Mouse (Mus musculus) liver (tissue): ENCODE data around the gene Dach1.

Experiments
- DNase-seq: peaks from one replicate; pipeline ENCODE4 v3.0.0-alpha.2; 2020; ENCODE audit warnings: mixed read lengths

Gene Dach1

DNA sequence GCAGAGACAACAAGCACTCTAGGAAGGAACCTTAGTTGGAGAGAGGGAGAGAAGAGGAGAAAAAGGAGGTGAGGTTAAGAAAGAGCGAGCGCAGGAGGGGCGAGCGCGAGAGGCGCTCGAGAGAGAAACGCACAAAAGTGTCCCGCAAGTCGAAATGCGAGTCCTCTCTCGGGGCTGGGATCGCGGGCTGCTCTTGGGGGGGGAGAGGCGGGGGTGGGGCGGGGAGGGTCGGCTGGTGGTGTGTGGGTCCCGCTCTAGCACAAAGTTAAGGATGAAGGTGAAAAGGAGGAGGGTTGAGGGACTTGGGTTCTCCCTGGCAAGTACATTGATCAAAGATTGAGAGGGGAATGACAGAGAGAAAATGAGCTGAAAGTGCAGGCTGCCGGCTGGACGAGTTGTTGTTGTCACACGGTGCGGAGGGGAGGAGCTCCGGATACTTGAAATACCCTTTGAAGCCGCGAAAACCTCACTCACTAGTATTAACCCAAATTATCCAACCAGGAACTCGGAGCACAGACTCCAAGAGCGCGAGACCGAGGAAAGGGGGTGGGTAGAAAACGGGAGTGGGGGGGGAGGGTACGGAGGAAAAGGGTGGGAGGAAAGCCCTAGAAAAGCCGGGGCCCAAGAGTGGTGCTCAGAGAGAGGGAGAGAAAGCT, at the start of gene Dach1:
Dach1 (minus strand) TSS at position 345 of the 656 bp plus-strand sequence.
- peak; percentile 7 for DNase-seq

DNA sequence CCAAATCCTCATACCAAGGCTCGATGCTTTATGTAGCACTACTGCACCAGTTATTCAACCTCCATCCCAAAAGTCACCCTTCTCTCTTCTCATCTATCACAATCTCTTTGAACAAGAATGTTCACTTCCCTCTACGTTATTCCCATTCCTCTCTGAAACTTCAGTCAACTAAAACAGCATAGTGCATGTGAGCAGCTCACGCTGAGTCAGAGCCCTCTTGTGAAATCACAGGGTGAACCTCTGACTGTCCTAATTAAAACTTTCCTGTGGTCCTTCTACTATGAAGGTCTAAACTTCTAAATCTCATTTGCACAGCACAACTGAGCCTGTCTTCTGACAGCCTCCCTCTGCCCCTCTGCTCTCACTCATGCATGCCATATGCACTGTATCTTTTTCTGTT, 30.5 kb upstream of the Dach1 start:
- no peak for DNase-seq

DNA sequence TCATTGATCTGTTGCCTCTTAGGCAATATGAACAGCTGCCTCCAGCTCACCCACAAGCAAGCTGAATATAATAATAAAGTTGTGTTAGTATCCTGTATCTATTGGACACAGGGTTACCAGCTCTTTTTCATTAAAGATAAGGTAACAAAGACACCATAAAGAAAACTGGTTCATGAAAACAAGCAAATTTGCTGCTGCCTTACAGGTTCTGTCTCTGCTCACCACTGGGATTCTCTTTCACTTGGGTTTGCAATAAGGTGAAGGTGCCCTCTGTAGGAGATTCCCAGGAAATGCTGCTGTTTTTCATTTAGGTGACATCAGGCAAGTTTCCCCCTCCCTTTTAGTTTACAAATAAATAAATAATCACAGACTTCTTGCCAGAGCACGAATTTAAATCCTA, 12.0 kb upstream of the Dach1 start:
- DNase-seq, result no peak

DNA sequence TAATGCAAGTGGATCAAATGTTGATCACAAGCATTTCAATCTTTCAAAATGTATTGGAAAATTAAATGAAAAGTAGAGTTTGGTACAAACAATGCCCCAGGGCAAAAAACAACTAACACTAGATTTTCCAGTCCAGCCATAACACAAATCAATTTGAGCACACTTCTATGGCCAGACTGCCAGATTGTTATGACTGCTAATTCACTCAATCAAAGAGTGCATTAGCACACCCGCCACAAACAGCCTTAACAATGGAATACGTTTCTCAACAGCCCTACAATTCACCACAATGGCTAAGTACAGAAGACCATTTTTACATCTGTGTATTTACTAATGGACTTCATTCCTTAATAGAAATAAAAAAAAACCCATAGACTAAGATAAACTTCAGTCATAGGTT, 4.3 kb upstream of the Dach1 start:
- DNase-seq, result no peak

DNA sequence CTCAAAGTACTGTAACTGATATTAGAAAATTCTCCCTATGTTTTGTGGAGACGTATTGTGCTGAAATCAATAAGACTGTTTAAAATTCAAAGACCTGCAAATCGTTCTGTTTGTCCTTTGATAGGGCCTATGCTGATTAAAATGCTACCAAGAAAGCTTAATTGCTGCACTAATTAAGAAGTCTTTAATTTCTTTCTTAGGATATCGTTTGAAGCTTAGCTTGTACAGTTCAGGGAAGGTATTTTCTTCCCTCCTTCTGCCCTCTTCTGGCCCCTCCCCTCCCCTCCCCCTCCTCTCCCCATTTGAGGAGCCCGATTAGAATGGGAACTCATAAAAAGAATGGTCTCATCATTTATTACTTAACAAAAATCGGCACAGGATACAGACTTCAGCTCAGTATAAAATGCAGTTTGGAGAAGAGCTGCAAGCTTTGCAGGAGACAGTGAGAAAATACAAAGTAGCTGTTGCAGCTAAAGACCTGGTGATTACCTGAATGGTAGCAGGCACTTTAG, 2.9 kb upstream of the Dach1 start:
- no peak for DNase-seq

DNA sequence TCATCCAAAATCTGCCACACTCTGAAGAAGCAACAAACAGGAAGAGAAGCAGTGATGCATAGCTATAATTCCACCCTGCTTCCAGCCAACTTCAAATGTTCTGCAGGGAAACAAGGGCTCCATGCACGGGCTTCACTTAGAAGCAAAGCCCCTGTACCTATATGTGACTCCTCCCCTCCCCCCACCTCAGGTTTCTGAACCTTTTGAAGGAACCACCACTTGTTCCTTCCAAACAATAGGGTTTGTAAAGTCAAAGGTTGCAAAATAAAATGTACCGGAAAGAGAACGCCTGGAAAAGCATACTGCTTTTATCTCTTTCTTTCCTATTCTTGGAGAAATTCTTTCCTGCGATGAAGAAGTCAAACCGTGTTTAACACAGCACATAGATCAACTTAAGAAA, 2.3 kb upstream of the Dach1 start:
- no peak for DNase-seq

DNA sequence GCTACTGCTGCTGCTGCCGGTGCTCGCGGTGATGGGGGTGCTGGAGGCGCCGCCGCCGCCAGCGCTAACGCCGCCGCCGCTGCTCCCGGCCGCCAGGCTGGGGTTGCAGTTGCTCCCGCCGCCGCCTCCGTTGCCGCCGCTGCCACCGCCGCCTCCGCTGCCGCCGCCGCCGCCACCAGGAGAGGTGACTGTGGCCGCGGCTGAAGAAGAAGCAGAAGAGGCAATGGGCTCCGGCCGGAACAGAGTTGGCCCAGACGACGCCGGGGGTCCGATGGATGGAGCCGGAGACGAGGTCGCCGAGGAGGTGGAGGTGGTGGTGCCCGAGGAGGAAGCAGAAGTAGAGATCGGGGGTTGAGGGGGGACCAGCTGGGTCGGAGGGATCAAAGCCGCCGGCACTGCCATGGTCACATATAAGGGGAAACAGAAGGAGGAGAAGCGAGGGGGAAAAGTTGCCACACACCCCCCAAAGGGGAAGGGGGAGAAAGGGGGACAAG, 610 bp downstream of the Dach1 start:
- DNase-seq, result peak; percentile 10

DNA sequence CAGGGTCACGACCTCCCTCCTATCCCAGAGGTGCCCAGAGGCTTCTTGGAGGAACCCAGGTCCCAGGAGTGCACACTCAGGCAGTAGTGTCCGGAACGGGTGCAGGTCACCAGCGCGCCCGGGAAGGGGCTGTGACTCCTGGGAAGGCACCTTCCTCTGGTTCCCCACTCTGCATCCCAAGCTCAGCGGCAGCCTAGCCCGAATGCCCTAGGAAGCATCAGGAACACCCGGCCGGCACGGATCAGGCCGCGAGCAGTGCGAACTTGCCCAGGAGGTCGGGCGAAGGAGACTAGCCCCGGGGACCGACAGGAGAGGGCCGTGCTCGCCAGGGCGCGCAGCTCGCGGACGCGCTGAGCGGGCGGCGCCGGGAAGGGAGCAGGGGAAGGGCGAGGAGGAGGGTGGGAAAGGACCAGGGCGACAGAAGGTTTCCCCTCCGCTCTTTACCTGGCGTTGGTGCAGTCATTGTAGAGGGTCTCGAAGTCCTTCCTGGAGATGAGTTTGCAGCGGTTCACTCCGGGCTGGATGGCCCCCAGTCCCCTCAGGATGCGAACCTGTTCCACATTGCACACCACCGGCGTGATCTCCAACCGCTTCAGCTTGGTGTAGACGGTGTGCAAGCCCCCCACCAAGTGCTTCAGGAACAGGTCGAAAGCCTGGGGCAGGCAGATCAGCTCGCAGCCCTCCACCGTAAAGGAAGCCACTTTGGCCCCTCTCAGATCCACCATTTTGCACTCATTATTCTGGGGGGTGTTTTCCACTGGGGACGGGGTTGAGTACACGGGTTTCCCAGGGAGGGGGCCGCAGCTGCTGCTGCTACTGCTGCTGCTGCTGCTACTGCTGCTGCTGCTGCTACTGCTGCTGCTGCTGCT, 1.3 kb downstream of the Dach1 start:
- peak; percentile 6 for DNase-seq

DNA sequence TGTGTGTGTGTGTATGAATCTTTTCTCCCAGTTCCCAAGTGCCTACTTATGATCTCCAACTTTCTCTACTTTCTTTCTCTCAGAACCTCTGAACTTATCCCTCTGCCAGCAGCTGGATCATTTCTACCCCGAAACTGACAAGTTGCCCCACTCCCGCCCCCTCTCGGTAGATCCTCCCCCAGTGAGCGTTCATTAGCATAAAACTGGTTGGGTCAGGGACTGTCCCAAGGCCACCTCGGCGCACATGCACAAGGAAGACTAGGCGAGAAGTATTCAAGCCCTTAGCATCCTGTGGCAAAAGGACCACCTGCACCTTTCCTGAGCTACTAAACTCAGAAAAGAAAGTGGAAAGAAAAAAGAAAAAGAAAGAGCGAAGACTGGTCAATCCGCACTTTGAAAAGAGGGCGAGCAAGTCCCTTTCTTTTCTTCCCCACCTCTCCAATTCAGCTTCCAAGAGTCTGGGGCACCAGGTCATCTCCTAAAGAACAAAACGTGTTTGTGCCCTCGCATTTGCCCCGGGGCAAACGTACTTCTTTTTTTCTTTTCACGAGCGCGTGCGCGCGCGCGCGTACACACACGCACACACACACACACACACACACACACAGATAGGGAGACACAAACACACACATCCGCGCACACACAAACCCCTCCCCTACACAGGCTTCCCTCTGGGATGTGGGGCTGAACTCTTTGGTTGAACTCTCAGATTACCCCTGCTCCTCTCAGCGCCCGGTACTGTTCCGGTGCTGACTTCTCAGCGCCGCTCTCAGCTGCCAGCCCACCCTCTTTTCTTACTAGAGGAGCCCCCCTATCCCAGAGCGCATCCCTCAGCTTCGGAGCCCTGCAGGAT, 2.2 kb downstream of the Dach1 start:
- peak; percentile 28 for DNase-seq

DNA sequence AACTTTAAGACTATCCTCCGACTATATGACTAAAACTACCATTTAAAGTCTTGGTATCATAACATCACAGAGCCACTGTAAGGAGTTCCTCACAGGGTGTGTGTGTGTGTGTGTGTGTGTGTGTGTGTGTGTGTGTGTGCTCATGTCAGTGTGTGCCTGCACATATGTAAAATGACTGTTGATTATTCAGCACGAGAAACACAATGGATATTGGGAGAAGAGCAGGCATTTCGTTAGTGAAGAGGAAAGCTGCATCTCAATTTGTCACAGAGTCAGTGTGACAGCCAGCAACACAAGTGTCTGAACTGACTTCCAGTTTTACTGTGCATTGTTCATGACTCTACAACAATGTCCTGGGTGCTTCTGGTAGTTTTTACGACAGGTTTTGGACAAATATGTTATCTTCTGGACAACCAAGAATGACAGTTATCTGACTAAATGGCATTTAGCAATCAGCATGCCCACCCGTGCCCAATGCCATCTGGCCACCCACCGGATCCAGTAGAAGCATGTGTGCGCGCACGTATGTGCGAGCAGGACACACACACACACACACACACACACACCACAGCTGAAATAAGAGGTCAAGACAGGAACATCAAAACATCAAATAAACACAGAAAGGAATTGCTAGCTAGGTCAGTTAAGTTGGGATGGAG, 3.1 kb downstream of the Dach1 start:
- no peak for DNase-seq

DNA sequence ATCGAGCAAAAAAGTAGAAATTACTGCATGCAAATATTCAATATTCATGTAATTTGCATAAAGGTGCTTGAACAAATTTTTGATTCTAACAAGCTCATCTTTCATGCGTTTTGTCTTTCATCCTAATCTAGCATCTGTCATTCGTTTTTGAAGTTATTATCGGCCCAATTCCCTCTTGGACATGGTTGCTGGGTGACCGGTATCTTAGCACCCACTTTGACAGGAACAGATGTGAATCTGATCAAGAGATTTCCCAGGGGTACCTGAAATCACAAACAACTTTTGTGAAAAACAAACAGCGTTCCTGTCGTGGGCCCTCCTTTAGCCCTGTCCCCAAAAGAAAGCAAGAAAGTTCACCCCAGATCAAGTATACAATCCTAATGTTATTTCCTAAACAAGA, 12.8 kb downstream of the Dach1 start:
- no peak for DNase-seq

DNA sequence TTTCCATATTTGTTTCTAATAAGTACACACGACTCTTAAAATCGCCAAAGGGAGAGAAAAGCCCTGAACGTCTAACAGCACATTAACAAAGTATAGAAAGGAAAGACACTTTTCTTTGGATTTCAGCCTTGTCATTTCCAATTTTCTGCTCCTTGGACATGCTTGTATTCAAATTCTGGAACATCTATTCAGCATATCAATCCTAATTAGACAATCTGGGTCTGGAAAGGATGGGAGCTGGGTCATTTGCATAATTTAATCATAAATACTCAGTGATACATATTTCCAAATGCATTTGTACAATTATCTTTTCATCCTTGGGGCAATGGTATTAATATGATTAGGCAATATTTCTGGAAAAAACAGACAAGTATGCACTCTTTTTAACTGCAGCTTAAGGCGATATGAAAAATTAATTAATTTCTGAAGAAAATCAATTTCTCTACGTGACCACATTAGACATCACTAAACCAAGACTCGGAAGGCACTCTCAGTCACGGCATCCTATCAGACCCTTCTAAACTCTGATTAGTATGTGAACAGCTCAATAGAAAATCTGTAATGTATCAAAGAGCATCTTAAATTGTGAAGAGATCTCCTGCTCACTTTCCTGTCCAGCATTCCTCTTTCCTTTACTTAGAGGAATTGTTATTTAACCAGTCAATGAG, 13.7 kb downstream of the Dach1 start:
- DNase-seq, result no peak

DNA sequence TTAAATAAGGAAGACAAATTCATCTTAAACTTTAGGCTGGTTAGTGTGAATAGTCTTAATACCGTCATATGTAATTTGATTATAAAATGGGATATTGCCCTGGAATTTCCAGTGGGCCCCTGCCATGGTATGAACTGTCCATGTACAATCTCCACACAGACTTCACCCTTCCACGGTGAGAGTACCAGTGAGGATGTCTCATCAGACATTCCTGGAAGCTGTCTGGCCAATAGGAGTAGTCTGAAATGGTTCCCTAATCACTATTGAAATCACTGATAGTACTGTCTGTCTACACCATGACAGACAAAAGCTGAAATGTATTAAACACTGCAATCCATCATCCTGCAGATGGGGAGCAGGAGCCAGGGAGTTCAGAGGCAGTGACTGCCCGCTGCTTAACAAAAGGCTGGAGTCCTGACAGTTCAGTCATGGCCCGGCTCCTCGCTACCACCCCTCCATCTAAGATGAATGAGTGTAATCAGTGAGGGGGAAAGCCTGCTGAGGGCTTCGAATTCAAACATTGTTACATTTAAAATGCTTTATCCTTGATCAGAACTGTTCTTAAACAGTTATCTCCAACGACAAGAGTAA, 14.6 kb downstream of the Dach1 start:
- no peak for DNase-seq

DNA sequence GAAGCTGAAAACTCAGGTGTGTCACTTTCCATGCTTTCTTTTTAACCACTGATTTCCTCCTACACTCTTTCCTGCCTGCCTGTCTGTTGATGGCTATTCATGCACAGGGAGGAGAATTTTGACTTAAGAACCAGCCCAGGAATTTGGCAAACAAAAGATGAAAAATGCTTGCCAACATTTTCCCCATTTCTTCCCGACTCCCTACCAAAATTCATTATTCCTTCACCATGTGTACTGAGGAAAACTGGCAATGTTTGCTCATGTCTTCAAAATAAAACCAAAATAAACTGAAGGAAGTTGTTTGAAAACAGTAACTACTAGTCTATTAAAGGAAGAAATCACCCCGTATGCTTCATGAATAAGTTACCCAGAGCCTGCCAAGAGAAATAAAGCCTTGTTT, 27.8 kb downstream of the Dach1 start:
- DNase-seq, result no peak

DNA sequence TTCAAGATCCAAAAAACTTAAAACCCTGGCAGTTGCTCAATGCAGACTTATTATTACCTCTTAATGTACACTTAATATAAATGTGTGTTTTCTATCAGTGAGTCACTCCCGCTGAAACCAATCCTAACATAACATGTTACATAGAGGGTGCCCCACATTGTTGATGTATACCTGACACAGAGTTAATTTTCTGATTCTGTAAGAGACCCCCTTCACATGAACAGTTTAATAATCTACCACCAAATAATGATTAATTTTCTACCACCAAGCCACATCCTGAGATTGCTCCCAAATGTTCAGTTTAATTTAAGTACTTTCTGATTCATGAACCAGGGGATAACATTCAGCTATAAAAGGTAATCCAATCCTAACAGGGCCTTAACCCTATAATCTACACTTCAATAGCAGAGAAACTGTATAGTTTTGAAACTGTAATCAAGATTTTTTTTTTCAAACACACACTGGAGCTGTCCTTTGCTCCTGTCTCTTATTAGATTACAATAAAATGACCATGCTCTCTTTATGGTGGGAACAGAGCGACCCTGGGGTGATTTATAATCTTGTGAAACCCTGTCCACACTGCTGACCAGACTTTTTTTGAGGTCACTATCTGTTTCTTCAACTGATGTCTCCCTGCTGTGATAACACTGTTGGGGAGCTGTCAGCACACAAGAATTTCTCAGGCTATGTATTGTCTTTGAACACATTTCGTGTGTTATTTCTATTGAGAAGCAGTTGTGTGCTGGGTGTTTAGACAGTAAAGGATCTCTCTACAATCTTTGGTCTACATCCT, 30.5 kb downstream of the Dach1 start:
- no peak for DNase-seq

DNA sequence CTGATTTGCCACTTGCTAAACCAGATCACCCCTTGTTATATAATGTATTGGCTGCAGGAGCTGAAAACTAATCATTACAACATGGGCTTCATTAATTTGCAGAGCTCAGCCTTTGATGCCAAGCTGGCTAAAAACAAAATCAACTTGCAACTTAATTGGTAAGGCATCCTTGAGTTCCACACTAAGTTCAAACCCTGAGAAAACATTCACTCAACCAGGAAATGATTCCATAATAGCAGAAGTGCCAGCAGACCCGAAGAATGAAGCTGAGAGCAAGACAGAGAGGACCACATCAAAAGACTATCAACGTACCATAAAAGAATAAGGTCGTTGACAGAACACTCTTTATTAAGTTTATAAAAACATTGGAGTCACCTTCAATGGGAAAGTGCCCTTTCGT, 35.0 kb downstream of the Dach1 start:
- DNase-seq, result no peak

DNA sequence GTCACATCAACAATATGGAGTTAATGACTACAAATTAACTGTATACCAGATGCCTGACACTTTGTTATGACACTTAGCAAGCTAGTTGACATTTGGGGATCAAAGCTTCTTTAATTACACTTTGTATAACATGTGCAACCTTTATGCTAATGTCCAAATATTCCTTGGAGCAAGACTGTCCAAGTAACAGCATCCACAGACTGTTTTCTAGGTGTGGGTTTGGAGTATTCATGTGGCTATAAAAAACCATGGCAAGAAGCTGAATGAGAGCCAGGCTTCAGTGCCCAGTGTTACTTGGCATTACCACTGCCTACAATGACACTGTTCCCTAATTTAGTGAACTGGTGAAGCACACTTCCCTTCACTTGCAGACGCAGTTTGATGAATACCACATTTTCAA, 46.5 kb downstream of the Dach1 start:
- no peak for DNase-seq

DNA sequence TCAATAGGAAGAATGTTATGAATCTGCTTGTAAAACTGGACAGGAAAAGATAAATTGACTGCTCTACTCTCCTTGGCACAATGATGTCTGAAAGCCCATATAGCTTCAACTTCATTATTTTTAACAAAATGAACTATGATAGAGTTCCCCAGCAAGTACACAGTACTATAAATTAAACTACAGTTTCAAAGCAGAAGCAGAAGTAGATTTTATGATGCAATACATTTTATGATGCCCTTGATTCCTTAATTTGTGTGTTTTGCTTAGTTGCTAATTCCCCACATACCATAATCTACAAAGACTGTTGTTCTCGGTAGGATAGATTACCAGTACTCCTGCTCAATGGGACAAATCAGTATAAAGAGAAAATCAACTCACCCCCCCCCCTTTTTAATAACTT, 52.9 kb downstream of the Dach1 start:
- no peak for DNase-seq

DNA sequence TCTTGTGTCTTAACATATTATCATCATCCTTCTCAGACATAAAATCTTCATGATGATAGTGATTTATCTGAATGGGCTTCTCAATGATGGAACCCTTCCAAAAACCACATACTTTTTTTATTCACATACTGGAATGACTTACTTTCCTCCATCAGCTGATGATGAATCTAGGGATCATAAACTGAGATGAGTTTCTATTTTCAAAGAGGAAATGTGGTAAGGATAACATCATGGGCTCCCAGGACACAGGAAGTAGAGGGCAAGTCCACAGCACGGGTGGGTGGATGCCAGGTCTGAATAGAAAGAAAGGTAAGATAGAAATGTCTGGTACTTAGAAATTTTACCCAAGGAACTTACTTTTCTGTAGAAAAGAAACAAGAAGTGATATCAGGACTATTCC, 56.5 kb downstream of the Dach1 start:
- no peak for DNase-seq

DNA sequence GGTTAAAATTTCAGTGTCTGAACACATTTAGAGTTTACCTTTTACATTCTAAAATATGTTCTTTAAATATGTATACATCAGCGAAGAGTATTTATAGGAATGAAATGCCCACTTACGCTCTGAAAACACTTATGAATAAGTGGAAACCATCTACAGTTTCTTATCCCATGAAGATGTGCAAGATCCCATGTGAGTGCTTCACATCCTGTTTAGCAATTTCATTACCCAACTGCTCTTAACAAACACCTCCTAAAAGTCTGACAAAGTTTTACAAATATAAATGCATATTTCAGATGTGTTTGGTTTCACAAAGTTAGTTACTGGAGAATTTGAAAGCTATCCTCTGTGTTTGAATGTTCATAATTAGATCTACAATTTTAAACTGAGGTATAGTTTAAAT, 59.6 kb downstream of the Dach1 start:
- DNase-seq, result no peak

DNA sequence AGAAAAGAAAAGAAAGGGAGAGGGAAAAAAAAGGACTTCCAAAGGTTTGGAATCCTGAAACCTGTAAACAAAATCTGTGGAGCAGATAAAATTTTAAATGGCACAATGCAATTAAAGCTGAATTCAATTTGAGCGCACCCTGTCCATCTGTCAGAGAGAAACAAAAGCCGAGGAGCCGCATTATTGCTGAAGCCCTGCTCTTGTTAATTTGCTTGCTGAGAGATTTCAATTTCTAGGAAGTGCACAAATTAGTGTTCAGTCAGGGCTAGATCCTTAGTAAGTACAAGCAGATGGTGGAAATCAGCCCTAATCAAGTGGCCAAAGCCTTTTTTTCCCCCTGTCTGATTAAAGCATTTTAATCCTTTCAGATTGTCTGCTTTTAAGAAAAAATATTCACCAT, 60.8 kb downstream of the Dach1 start:
- DNase-seq, result no peak
